Mouse (Mus musculus) hindbrain, postnatal 0 days (tissue): ENCODE results near the gene Ankrd44. TPM values are rescaled to one million over a fixed set of nuclear protein-coding genes. Genes with fewer than 3 reads are reported as not detected.

ENCODE experiments used
- ATAC-seq: fragments of 200-750 bp; cut with Nextera tagmentation; 2 replicates; pipeline ENCODE4 v1.8.0; 2017; ENCODE audit warnings: mild to moderate bottlenecking, moderate TSS enrichment, moderate library complexity
- DNase-seq: peaks from one replicate; pipeline ENCODE4 v3.0.0-alpha.2; 2015; ENCODE audit warnings: low spot score
- H3K27ac ChIP-seq: fragments of 300-500 bp; sonication (generic); 2 replicates; pipeline ENCODE4 v1.5.1; 2014; ENCODE audit warnings: mild to moderate bottlenecking
- H3K27me3 ChIP-seq: fragments of 300-500 bp; sonication (generic); 2 replicates; pipeline ENCODE4 v1.6.1; 2014; ENCODE audit warnings: low read length, mixed read lengths; ENCODE audit not compliant: insufficient read depth
- H3K36me3 ChIP-seq: fragments of 300-500 bp; sonication (generic); 2 replicates; pipeline ENCODE4 v1.6.1; 2014; ENCODE audit warnings: low read length, mixed read lengths; ENCODE audit not compliant: insufficient read depth
- H3K4me1 ChIP-seq: fragments of 300-500 bp; sonication (generic); 2 replicates; pipeline ENCODE4 v1.6.1; 2014; ENCODE audit warnings: antibody characterized with exemption, low read length, mixed read lengths; ENCODE audit not compliant: insufficient read depth
- H3K4me2 ChIP-seq: fragments of 300-500 bp; sonication (generic); 2 replicates; pipeline ENCODE4 v1.6.1; 2014; ENCODE audit warnings: low read depth, mild to moderate bottlenecking, low read length, moderate library complexity, mixed read lengths
- H3K4me3 ChIP-seq: fragments of 300-500 bp; sonication (generic); 2 replicates; pipeline ENCODE4 v1.5.1; 2014; ENCODE audit warnings: low read length
- H3K9ac ChIP-seq: fragments of 300-500 bp; sonication (generic); replicated peaks from 2 replicates; pipeline ENCODE4 v1.6.1; 2014; ENCODE audit warnings: mild to moderate bottlenecking, low read length, moderate library complexity, mixed read lengths
- H3K9me3 ChIP-seq: fragments of 300-500 bp; sonication (generic); 2 replicates; pipeline ENCODE4 v1.6.1; 2016; ENCODE audit warnings: low read length, mixed read lengths
- CTCF ChIP-seq: IDR thresholded peaks from 2 replicates; pipeline ENCODE4 v1.5.1; 2016; ENCODE audit warnings: antibody characterized with exemption, control low read depth, low read depth
- WGBS: fragments of 180-500 bp; shearing (Covaris S2); extraction: QIAGEN DNeasy Blood & Tissue Kit; methylation state at CpG from one replicate; pipeline ENCODE4 v1.1.7; 2014; 5-methylcytosine and 5-hydroxymethylcytosine counted together
- polyA plus RNA-seq: library from polyadenylated mRNA; unstranded; fragments of >200 nt; fragmentation: Nextera tagmentation; extraction: Ambion mirVana; gene quantifications from 2 replicates; pipeline ENCODE4 v1.2.1, GENCODE M21; 2015
- total RNA-seq: library from RNA; depleted of rRNA; stranded (reverse); fragments of >200 nt; gene quantifications from 2 replicates; pipeline ENCODE4 v1.2.3, GENCODE M21; 2014; rRNA removed

The Ankrd44 gene
- total RNA-seq (41.9 and 82.9 TPM in 2 replicates), polyA plus RNA-seq (13.7 and 13.8 TPM in 2 replicates)

GRCm38 (mm10) chr1:54925971-54926771 lies at the start of gene Ankrd44:
Ankrd44 (minus strand) TSS chr1:54926387.
- Histone ChIP-seq H3K4me3 (peak within 1 kb of the TSS; percentile 86), H3K27ac (peak within 1 kb of the TSS; percentile 93), H3K9me3 (no peaks in the 10 kb centered on the region), H3K4me2 (peak within 1 kb of the TSS; percentile 82), H3K9ac (peak within 1 kb of the TSS; percentile 91), H3K27me3 (no peaks in the 10 kb centered on the region), H3K4me1 (peaks cover 11% of the 10 kb centered on the region), H3K36me3 (no peaks in the 10 kb centered on the region)
- ATAC-seq (peak; percentile 93), DNase-seq (peak; percentile 87)
- TF ChIP-seq CTCF = no peak
- WGBS = under 1% methylated on average over 74 of the region's 94 CpGs

- 88% methylated on average over 5 of the region's 5 CpGs for WGBS
- TF ChIP-seq CTCF = no peak
These were observed 45.7 kb upstream of the Ankrd44 start for GRCm38 (mm10) chr1:54971687-54972404.

GRCm38 (mm10) chr1:54966858-54967257 lies 40.7 kb upstream of the Ankrd44 start:
- 96% methylated on average over 3 of the region's 3 CpGs for WGBS
- ATAC-seq = no peak

More at GRCm38 (mm10) chr1:54971687-54972404, 45.7 kb upstream of the Ankrd44 start:
- Histone ChIP-seq H3K9me3 (no peaks in the 10 kb centered on the region), H3K9ac (no peak overlapping the region), H3K4me1 (no peaks in the 10 kb centered on the region), H3K36me3 (no peaks in the 10 kb centered on the region), H3K27ac (no peak overlapping the region), H3K27me3 (no peaks in the 10 kb centered on the region), H3K4me3 (no peak overlapping the region), H3K4me2 (no peak overlapping the region)
- no peak for DNase-seq
- ATAC-seq = no peak

GRCm38 (mm10) chr1:54965159-54965995 lies 39.2 kb upstream of the Ankrd44 start:
- no peaks in the 10 kb centered on the region for H3K4me1 ChIP-seq

More at GRCm38 (mm10) chr1:54966858-54967257, 40.7 kb upstream of the Ankrd44 start:
- H3K27me3 ChIP-seq = no peaks in the 10 kb centered on the region
- H3K27ac ChIP-seq = no peak overlapping the region
- no peak overlapping the region for H3K4me2 ChIP-seq
- H3K9me3 ChIP-seq = no peaks in the 10 kb centered on the region
- no peak for DNase-seq
- no peaks in the 10 kb centered on the region for H3K4me1 ChIP-seq
- TF ChIP-seq CTCF = no peak
- H3K36me3 ChIP-seq = no peaks in the 10 kb centered on the region
- no peak overlapping the region for H3K4me3 ChIP-seq
- no peak overlapping the region for H3K9ac ChIP-seq

GRCm38 (mm10) chr1:54961724-54962123 lies 35.5 kb upstream of the Ankrd44 start:
- no peak for TF ChIP-seq CTCF
- DNase-seq (no peak), ATAC-seq (no peak)
- 87% methylated on average over 9 of the region's 9 CpGs for WGBS
- Histone ChIP-seq H3K9ac (no peak overlapping the region), H3K9me3 (no peaks in the 10 kb centered on the region), H3K27ac (no peak overlapping the region), H3K4me3 (no peak overlapping the region), H3K27me3 (no peaks in the 10 kb centered on the region), H3K36me3 (no peaks in the 10 kb centered on the region), H3K4me2 (no peak overlapping the region), H3K4me1 (no peaks in the 10 kb centered on the region)

More at GRCm38 (mm10) chr1:54965159-54965995, 39.2 kb upstream of the Ankrd44 start:
- ATAC-seq = no peak
- Histone ChIP-seq H3K9ac (no peak overlapping the region), H3K4me2 (no peak overlapping the region), H3K4me3 (no peak overlapping the region), H3K36me3 (no peaks in the 10 kb centered on the region), H3K27me3 (no peaks in the 10 kb centered on the region), H3K27ac (no peak overlapping the region), H3K9me3 (no peaks in the 10 kb centered on the region)
- no peak for DNase-seq
- TF ChIP-seq CTCF = no peak
- WGBS = 66% methylated on average over 11 of the region's 11 CpGs

- no peak overlapping the region for H3K4me3 ChIP-seq
- no peaks in the 10 kb centered on the region for H3K27me3 ChIP-seq
- no peaks in the 10 kb centered on the region for H3K9me3 ChIP-seq
- H3K36me3 ChIP-seq = no peaks in the 10 kb centered on the region
- ATAC-seq (no peak), DNase-seq (no peak)
- H3K4me1 ChIP-seq = no peaks in the 10 kb centered on the region
- no peak overlapping the region for H3K9ac ChIP-seq
- no peak overlapping the region for H3K4me2 ChIP-seq
- TF ChIP-seq CTCF = no peak
- 80% methylated on average over 9 of the region's 9 CpGs for WGBS
- no peak overlapping the region for H3K27ac ChIP-seq
These were observed 34.5 kb upstream of the Ankrd44 start for GRCm38 (mm10) chr1:54960613-54961165.
